Mouse (Mus musculus): ENCODE data around the gene Maff.

Maff gene

DNA sequence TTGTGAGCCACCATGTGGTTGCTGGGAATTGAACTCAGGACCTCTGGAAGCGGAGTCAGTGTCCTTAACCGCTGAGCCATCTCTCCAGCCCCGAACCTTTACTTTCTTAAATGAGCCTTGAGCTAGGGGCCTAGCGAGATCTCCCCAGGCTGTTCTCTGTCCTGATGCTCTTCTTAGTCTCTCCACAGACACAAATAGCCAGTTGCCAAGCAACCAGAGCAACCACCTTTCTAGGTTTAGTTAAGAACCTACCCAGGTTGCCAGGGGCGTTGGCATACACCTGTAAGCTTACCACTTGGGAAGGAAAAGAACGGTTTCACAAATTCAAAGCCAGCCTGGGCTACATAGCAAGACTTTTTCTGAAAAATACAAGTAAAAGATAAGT lies 16.4 kb upstream of the Maff start:
- DNase-seq (ENCODE audit: low spot score): no peak

DNA sequence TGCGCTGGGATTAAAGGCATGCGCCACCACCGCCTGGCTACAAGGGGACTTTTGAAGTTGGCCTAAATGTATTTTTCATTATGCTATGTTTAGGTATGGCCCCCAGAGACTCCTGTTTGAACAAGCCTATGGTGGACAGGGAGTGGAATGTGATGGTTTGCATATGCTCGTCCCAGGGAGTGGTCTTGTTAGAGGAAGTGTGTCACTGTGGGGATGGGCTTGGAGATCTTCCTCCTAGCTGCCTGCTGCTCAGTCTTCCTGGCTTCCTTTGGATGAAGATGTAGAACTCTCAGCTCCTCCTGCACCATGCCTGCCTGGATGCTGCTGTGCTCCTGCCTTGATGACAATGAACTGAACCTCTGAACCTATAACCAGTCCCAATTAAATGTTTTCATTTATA lies 15.9 kb upstream of the Maff start:
- DNase-seq (ENCODE audit: low spot score): no peak

DNA sequence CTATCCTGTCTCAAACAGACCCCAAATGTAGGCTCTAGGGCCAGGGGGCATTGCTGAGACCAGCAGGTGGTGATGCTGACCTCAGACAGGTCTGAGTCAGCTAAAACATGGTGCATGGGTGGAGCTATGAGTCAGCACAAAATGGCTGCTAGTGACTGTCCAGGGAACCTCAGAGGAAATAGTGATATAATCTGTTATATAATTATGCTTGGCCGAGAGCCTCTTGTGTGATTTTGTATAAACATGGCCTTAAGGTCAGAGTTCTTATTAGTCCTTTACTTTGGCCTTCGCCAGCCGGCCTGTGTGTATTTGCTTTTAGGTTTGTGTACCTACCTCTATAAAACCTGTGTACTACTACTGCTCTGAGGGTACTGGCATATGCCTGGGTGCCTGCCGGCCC lies 13.0 kb upstream of the Maff start:
- DNase-seq (ENCODE audit: low spot score): no peak

DNA sequence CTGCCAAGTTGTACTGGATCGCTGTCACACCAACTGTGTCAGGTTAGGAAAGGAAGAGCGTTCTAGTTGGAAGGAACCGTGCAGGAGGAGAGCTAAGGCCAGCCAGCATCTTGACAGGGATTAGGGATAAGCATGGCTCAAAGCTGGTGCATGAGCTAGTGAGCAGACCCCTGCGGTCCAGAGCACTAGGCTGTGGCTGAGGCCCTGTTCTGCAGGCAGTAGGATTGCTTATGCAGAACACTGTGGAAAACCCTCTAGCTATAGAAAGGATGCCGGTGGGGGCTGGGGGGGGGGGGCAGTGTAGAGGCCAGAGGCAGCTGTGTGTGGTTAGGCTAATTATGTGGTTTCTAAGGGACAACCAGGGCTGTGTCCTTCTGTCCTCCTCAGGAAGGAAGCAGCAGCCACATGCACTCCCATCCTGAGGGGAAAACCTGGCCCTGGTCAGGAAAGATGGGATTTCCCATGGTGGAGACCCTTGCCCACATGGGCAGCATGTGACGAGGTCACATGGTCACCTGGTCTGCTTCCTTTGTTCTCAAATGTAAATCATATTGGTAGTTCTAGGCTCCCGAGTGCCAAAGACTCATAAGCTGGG lies 11.3 kb upstream of the Maff start:
- DNase-seq (ENCODE audit: low spot score): no peak

DNA sequence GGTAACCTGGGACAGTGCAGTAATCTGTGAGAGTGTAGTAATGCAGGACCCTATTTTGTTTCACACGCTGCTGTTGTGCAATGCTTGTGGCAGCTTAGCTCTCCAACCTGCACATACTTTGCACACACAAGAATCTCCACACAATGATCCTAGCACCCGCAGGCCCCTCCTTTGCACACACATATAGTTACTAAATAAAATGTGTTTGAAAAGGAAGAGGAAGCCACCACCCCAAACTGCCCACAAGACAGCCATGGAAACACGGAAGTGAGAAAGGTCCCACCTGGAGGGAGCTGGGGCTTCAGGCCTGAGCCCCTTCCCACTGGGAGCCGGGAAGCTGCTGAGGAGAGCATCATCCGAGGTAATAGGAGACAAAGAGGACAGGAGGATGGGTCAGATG lies 7.4 kb upstream of the Maff start:
- no peak for DNase-seq (ENCODE audit: low spot score)

DNA sequence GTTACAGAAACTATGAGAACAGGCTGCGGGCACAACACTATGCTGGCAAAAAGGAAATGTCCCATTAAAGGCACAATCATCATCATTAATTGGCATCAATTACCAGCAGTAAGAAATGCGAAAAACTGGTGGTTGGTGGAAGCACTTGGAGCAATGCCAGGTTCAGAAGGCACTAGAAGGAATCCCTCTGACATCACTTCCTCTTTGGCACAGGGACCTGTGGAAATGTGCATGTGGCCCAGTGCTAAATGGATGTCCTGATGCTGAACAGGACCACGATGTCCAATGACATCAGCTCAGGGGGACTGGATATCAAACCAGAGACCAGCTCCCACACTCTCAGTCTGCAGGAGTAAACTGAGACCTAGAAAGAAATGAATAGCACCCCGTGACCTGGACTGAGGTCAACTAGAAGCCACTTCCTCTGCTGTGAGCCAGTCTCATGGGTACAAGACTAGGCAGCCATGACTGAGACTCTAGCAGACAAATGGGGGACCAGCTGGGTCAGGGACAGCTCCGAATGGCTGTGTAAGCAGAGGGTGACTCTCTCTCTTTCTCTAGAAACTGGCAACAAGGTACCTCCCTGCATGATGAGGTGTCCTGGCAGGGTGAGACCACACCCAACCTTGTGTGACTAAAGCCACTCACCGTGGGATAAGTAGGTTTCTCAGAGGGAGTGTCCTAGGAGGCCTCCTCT lies 3.6 kb upstream of the Maff start:
- no peak for DNase-seq (ENCODE audit: low spot score)

DNA sequence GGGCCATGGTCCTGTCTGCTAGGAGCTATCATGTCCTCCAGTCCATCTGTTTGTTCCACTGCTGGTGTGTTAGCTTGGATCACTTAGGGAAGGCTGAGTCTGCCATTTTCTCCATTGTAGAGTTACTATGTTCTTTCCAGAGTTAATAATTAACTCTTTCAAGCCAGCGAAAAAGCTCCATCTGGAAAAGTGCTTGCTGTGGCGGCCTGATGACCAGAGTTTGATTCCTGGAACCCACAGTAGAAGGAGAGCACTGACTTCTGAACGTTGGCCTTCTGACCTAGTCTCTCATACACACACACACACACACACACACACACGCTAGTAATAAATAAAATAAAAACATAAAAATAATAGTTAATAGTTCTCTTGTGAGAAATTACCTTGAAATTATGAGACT lies 1.8 kb upstream of the Maff start:
- no peak for DNase-seq (ENCODE audit: low spot score)

DNA sequence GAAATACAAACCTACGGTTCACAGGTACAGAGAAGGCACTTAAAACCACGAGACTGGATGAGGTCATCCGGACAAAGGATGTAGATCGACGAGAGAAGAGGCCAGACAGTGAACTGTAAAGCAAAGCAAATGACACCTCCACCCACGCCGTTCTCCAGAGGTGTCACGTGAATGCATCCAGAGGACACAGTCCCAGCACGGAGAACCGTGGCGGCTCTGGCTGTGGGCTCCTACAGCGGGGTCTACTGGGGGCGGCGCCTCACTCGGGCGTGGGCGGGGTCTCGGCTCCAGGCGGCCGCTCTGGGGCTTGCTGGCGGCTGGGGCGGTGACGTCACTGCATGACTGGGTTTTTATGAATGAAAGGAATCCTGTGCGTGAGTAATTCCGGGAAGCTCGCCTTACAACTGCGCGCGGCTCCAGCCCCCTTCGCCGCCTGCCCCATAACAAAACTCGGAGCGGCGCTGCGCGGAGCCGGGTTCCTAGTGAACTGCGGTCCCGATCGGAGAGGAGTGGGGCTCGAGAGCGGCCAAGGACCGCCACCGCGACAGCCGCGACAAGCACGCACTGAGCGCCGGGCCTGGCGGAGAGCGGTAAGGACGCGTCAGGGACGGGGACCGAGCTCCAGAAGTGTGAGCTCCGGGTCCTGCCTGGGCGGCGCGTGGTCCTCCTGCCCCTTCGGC lies 884 bp downstream of the Maff start:
- DNase-seq (ENCODE audit: low spot score): peak; percentile 78

DNA sequence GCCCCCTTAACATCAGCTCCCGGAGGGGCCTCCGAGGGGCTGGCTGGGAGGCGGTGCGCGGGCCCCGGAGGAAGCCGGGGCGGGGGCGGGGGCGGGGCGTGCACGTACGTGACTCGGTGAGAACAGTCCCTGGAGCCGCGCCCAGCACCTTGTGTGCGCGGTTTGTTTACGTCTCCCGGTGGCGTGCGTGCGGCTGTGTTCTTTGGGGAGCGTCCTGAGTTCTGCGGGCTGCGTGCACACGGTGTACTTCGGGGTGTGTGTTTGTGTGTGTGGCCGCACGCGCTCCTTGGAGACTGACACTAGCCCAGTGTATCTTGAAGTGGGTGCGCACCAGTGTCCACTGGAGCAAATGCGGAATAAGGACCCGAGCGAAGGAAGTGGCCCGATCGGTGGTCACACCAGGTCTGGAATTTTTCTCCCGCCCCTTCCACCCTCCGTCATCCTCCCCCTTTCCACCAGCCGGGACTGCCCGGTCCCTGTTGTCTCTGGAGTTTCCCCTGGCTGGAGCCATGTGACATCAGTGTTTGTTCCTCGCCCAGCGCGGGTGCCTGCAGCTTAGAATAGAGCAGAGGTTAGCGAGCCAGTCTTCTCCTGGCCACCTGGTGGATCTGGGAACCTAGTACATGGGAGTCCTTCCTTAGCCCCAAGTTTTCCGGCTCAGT lies 1.6 kb downstream of the Maff start:
- DNase-seq (ENCODE audit: low spot score): peak; percentile 38

DNA sequence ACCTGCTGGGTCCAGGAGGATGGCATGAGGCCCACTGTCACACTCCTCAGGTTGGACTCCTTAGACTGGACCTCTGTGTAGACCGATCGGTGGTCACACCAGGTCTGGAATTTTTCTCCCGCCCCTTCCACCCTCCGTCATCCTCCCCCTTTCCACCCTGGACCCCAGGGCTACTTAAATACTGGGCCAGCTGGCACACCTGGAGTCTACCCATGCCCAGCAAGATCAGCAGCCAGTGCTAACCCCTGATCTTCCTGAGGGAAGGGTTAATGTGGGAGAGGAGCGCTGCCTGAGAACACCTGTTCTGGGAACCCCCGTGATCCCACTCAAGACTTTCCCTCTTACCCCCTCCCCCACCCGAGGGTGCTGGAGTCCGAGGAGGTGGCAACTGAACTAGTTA lies 2.2 kb downstream of the Maff start:
- DNase-seq (ENCODE audit: low spot score): no peak

DNA sequence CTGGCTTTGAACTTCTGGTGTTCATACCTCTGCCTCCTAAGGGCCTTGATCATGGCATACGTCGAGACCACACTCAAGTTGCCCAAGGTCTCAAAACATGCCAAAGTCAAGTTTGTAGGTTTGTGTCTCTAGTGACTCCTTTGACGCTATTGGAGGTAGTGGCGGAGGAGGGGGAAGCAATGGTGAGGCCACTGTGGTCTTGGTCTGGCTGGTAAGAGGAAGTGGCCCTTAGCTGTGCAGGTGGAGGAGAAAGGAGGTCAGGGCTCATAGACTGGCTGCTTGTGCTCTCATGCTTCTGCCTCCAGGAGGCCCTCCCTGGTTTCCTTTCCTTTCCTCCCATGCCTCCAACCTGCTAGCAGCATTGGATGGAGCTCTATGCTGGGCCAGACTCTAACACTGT lies 4.4 kb downstream of the Maff start:
- DNase-seq (ENCODE audit: low spot score): no peak

DNA sequence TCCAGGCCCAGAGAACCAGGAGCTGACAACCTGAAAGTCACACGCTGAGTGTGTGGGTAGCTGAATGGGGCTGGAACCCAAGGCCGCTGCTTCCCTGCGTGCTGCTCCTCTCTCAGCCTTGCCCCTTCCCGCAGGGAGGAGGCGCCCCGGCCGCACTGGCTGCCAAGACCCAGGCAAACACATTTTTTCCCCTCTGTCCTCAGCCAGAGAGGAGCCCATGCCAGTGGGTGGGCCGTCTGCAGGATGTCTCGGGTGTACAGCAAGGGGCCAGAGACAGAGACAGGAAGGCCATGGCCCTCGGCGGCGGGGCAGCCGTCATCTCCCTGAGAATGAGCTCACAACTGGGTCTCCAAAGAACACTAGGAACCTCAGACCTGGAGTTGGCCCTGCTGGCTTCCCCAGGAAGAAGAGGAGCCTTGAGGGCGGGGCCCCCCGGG lies 4.9 kb downstream of the Maff start:
- DNase-seq (ENCODE audit: low spot score): peak; percentile 67

DNA sequence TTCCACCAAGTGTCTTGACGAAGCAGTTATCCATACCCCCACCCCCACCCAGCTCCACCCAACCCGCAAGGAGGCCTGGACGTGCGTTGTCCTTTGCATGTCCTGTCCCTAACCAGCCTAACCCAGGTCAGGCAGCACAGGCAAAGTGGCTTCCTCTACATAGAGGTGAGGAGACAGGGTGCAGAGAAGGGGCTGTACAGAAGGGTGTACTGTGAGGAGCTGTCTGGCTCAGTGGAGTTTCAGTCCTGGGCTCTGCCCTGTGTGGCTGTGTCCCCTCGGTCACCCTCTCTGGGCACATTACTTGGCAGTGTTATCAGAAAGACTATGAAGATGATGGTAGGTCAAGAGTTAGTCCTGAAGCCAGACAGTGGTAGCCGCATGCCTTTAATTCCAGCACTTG lies 6.1 kb downstream of the Maff start:
- DNase-seq (ENCODE audit: low spot score): no peak

DNA sequence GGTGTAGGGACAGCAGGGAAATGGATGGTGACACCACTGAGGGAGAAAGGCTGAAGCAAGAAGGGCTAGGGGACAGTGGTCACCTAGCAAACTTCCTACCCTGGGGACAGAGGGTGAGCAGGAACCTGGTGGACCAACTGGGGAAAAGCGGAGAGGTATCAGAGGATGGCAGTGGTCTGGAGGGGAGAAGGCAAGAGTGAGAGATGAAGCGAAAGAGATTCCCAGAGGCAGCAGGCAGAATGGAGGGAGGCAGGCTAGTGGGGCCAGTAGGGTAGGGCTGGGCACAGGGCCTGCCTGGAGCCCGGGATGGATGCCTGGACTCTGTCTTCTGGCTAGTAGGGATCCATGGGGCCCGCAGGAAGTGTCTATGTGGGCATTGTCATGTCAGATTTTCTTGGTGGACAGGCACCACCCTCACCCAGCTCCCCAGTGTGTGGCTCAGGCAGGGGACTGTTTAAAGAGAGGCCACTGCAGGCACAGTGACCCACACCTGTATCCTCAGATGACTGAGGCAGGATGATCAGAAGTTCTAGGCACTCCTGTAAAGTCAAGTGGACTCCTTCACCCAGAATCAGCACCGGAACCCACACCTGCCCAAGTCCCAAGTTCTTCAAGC lies 7.4 kb downstream of the Maff start:
- DNase-seq (ENCODE audit: low spot score): no peak

DNA sequence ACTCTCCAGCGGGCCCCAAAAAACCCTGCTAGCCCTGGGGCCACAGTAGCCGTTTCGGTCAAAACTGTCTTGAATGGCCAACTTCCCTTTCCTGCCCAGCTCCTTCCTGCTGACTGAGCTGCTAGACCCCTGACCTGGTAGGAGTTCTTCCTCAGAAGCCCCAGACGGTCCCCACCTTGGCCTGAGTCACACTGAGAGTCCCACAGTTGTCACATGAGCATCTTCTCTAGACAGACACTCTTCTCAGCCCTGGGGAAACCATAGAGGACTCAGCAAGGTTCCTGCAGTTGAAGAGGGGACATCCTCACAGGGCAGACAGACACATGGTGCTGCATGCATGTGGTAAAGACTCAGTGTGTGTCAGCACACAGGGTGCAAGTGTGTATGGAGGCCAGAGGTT lies 8.2 kb downstream of the Maff start:
- no peak for DNase-seq (ENCODE audit: low spot score)

DNA sequence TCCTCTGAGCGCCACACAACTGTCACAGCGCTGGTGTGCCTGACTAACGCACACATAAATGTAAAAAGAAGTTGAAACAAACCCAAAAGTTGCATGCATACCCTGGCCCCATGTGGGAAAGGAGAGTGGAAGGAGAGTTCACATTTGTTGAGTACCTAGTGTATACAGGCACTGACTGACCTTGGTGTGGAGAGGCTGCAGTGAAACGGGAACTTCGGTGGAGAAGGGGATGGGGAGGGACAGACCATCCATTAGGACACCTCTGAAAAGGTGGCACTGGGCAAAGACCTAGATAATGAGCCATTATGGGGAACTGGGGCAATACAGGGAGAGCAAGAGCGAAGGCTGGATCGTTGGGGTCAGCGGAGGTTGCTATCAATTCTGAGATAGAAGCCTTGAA lies 10.1 kb downstream of the Maff start:
- DNase-seq (ENCODE audit: low spot score): no peak

DNA sequence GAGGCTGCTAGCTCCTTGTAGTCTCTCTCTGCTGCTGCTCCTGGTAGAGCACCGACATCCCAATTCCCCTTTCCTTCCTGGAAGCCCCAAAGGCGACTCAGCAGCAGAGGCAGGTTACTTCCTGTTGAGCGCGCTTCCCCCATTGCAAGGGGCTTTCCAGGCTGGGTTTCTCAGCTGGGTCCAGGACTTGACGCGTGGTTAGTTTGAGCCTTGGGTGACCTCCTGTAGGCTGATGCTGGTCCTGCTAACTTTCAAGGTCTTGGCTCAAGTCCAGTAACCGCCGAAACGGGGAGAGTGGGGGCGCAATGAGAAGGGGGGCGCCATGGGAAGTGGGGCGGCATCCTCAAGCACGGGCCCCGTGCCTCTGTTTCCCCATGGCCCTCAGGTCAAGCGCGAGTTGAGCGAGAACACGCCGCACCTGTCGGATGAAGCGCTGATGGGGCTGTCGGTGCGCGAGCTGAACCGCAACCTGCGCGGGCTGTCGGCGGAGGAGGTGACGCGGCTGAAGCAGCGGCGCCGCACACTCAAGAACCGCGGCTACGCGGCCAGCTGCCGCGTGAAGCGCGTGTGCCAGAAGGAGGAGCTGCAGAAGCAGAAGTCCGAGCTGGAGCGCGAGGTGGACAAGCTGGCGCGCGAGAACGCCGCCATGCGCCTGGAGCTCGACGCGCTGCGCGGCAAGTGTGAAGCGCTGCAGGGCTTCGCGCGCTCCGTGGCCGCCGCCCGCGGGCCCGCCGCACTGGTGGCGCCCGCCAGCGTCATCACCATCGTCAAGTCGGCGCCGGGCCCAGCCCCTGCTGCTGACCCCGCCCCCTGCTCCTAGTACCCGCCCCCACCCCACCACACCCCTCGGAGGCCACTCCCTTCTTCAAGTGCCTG lies 10.9 kb downstream of the Maff start:
- peak; percentile 36 for DNase-seq (ENCODE audit: low spot score)

DNA sequence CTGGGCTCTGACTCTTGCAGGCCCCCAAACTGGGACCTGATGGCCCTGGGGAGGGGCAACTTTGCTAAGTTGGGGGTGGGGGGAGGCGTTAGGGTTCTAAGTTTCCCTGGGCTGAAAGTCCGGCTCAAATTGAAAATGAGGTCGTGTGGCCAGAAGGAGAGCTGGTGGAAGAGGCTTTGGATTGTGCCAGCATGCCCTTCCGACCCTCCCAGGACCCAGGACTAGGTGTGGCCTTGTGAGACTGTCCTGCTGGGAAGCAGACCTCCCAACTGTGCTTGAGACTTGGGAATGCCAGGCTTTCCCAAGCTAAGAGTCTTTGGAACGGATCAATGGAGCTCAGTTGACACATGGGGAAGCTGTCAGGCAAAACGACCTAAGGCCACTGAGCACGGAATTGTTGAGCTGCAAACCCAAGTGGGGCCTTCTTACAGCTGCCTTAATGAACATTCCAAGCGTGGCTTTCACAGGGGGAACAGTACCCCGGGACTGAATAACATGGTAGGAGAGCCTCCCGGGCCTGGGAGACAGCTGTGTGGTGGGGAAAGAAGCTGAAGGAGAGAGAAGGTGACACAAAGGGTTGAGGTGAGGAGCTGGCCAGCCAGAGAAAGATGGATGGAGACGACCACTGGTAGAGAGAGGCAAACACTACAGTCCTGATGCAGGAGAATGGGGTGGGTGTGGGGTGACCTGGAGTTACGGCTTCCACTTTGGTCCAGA lies 11.7 kb downstream of the Maff start:
- no peak for DNase-seq (ENCODE audit: low spot score)

DNA sequence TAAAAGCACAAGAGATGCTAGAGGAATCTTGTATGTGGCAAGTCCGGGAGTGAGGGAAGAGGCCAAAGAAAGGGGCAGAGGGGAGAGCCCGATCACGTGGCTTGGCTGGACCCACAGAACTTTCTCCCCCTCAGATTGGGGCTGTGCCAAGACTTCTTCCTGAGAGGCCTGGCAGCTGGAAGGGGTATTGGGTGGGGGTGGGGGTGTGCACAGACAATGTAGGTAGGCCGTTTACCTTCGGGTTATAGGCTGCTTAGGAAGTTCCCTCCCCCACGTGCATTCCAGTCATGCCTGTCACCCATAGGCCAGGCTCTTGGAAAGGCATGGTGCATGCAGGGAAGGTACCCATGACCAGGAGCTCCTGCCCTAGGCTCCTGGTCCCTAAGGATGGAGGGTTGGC lies 13.5 kb downstream of the Maff start:
- DNase-seq (ENCODE audit: low spot score): no peak

DNA sequence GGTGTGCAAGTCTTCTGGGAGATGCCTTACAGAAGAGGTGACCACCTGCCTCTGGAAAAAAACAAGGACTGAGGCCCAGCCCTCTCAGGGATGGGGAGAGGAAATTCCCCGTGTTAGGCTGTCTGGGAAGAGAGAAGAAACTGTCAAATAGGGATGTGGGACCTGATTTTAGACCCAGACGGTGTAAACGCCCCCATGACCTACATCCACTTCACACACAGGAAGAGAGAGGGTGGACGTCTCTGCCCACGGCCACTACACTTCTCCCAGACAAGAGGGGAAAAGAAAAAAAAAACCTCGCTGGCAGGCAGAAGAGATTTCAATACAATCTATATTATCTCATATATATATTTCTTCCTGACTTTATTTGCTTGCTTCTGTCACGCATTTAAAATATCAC lies 13.9 kb downstream of the Maff start:
- DNase-seq (ENCODE audit: low spot score): no peak

DNA sequence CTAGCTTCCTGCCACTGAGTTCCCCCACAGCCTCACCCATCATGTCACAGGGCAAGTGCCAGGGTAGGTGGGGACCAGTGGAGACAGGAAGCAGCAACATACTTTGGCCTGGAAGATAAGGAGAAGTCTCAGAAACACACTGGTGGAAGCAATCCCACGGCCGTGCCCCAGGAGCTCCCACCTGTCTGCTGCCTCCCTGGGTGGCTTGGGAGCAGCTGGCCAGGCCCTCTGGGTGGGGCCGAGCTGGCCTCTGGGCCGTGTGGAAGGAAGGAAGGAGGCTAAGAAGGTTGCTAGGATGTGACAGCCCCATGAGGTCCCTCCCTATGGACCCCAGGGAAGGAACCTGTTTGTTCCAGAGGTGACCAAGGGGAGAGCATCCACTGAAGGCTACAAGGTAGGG lies 14.6 kb downstream of the Maff start:
- no peak for DNase-seq (ENCODE audit: low spot score)
